Mouse (Mus musculus) liver, postnatal 0 days (tissue): Measurements from ENCODE around the gene Nes. TPM values are rescaled to one million over a fixed set of nuclear protein-coding genes. Genes with fewer than 3 reads are reported as not detected.
A peak's percentile ranks its signal among the peaks of the same experiment; 100 is the strongest.

Source experiments
- ATAC-seq: fragments of 200-750 bp; cut with Nextera tagmentation; 2 replicates; pipeline ENCODE4 v1.8.0; 2017; ENCODE audit warnings: mild to moderate bottlenecking, moderate library complexity
- DNase-seq: peaks from one replicate; pipeline ENCODE4 v3.0.0-alpha.2; 2016
- H3K27ac ChIP-seq: fragments of 300-500 bp; sonication (generic); 2 replicates; pipeline ENCODE4 v1.5.1; 2014; ENCODE audit warnings: antibody characterized with exemption, moderate library complexity, mild to moderate bottlenecking, low read depth
- H3K27me3 ChIP-seq: fragments of 300-500 bp; sonication (generic); 2 replicates; pipeline ENCODE4 v1.6.1; 2014; ENCODE audit warnings: low read length, control low read depth, mixed read lengths; ENCODE audit not compliant: insufficient read depth
- H3K36me3 ChIP-seq: fragments of 300-500 bp; sonication (generic); replicated peaks from 2 replicates; pipeline ENCODE4 v1.6.1; 2014; ENCODE audit warnings: mild to moderate bottlenecking, control low read depth, low read length, moderate library complexity, mixed read lengths; ENCODE audit not compliant: insufficient read depth
- H3K4me1 ChIP-seq: fragments of 300-500 bp; sonication (generic); 2 replicates; pipeline ENCODE4 v1.6.1; 2014; ENCODE audit warnings: antibody characterized with exemption, mild to moderate bottlenecking, control low read depth; ENCODE audit not compliant: insufficient read depth
- H3K4me2 ChIP-seq: fragments of 300-500 bp; sonication (generic); 2 replicates; pipeline ENCODE4 v1.6.1; 2014; ENCODE audit warnings: low read depth, mild to moderate bottlenecking, low read length, moderate library complexity, mixed read lengths
- H3K4me3 ChIP-seq: fragments of 300-500 bp; sonication (generic); 2 replicates; pipeline ENCODE4 v1.5.1; 2014; ENCODE audit warnings: low read depth, low read length
- H3K9ac ChIP-seq: fragments of 300-500 bp; sonication (generic); replicated peaks from 2 replicates; pipeline ENCODE4 v1.6.1; 2014; ENCODE audit warnings: mild to moderate bottlenecking, moderate library complexity
- H3K9me3 ChIP-seq: fragments of 300-500 bp; sonication (generic); 2 replicates; pipeline ENCODE4 v1.6.1; 2016; ENCODE audit warnings: mild to moderate bottlenecking, control low read depth, low read length, mixed read lengths
- CTCF ChIP-seq: sonication (generic); IDR thresholded peaks from 2 replicates; pipeline ENCODE4 v1.5.1; 2016; ENCODE audit warnings: antibody characterized with exemption, low read depth
- EP300 ChIP-seq: IDR thresholded peaks from 2 replicates; pipeline ENCODE4 v1.6.1; 2016; ENCODE audit warnings: antibody characterized with exemption, low read depth, mild to moderate bottlenecking
- WGBS: fragments of 180-500 bp; shearing (Covaris S2); extraction: QIAGEN DNeasy Blood & Tissue Kit; methylation state at CpG from one replicate; pipeline ENCODE4 v1.1.7; 2014; ENCODE audit not compliant: insufficient replicate concordance; 5-methylcytosine and 5-hydroxymethylcytosine counted together
- polyA plus RNA-seq: library from polyadenylated mRNA; unstranded; fragments of >200 nt; fragmentation: Nextera tagmentation; extraction: Ambion mirVana; gene quantifications from 2 replicates; pipeline ENCODE4 v1.2.1, GENCODE M21; 2015

Nes gene
- polyA plus RNA-seq, 1 experiment from 2014 or later, result 0.83 TPM

DNA sequence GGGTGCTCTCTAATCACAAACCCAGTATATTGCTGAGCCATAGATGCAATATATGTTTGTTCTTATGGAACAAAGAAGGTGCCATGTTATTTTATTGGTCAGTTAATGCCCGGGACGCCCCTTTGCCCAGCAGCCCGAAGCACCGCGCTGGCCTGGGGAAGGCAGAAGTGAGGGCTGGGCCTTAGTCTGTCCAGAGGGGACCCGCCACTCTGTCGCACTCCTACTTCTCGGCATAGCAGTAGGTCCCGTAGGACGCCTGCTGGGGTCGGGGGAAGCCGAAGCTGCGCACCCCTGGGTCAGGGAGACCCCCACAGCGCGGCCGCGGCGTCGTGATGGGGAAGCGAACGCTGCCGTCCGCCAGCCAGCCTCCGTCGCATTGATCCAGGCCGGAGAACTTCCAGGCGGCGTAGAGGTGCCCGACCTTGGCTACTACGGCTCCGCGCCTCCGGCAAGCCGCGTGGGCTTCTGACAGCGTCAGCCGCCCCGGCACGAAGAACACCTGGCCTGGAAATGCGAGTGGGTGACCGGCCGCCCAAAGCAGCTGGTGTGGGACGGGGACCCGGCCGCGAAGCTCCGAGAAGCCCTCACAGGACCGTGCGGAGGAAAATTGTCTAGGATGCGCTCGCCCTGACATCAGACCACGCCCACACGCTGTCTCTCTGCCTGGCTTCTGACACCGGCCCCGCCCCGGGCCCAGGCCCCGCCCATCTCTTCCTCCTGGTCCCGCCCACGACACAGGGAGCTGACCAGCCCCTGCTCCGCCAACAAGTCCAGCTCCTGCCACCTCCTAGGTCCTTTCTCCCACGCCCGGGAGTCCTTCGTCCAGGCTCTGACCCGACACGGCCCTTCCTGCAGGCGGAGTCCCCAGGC lies 51.7 kb downstream of the Nes start:
- no peaks in the 10 kb centered on the region for H3K9me3 ChIP-seq
- peaks cover 66% of the 10 kb centered on the region for H3K27me3 ChIP-seq
- ATAC-seq (peak; percentile 93), DNase-seq (peak; percentile 93)
- peaks cover 17% of the 10 kb centered on the region for H3K4me1 ChIP-seq
- H3K4me2 ChIP-seq, result peak overlapping the region; percentile 84
- no peaks in the 10 kb centered on the region for H3K36me3 ChIP-seq
- TF ChIP-seq CTCF (no peak), EP300 (no peak)
- 4% methylated on average over 56 of the region's 66 CpGs for WGBS
- no peak overlapping the region for H3K27ac ChIP-seq
- H3K4me3 ChIP-seq, result peak overlapping the region; percentile 36
- no peak overlapping the region for H3K9ac ChIP-seq

- ATAC-seq (peak; percentile 74), DNase-seq (peak; percentile 18)
- Histone ChIP-seq H3K27ac (no peak overlapping the region), H3K27me3 (peaks cover 64% of the 10 kb centered on the region), H3K4me3 (peak overlapping the region; percentile 36), H3K4me1 (peaks cover 17% of the 10 kb centered on the region), H3K9me3 (no peaks in the 10 kb centered on the region), H3K4me2 (peak overlapping the region; percentile 84), H3K36me3 (no peaks in the 10 kb centered on the region), H3K9ac (no peak overlapping the region)
- TF ChIP-seq CTCF (no peak), EP300 (no peak)
- WGBS, result 1% methylated on average over 69 of the region's 81 CpGs
Measured at GRCm38 (mm10) chr3:88023192-88024074, 52.6 kb downstream of the Nes start.

DNA sequence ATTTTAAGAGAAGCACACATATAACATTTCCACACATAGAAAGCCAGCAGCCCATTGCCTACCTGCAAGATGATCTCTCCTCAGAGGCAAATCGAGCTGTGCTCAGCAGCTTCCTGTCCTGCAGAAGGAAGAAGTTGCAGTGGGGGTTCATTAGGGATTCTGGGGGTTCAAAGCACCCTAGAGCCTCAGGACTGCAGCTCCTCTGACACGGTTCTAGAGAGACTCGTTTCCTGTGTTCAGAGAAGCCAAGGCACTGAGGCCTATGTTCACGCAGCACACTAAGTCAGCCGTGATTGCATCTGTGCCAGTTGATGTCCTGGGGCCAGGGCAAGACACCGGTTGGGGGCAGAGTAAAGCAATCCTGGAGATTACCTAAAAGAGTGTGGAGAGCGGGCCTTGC lies 55.9 kb downstream of the Nes start:
- H3K9me3 ChIP-seq, result no peaks in the 10 kb centered on the region
- no peak overlapping the region for H3K4me2 ChIP-seq
- H3K4me1 ChIP-seq, result peaks cover 25% of the 10 kb centered on the region
- TF ChIP-seq EP300 (no peak), CTCF (no peak)
- no peak overlapping the region for H3K9ac ChIP-seq
- H3K4me3 ChIP-seq, result no peak overlapping the region
- H3K27me3 ChIP-seq, result peaks cover 47% of the 10 kb centered on the region
- 56% methylated on average over 7 of the region's 7 CpGs for WGBS
- no peak overlapping the region for H3K27ac ChIP-seq
- no peak for ATAC-seq
- DNase-seq, result no peak
- no peaks in the 10 kb centered on the region for H3K36me3 ChIP-seq

- Histone ChIP-seq H3K4me1 (peaks cover 23% of the 10 kb centered on the region), H3K27me3 (peaks cover 40% of the 10 kb centered on the region), H3K4me2 (no peak within 1 kb of the TSS), H3K27ac (no peak within 1 kb of the TSS), H3K4me3 (no peak within 1 kb of the TSS), H3K36me3 (no peaks in the 10 kb centered on the region), H3K9me3 (no peaks in the 10 kb centered on the region), H3K9ac (no peak within 1 kb of the TSS)
- DNase-seq, result peak; percentile 38
- WGBS, result 46% methylated on average over 5 of the region's 5 CpGs
- no peak for ATAC-seq
- peak; percentile 70 for TF ChIP-seq CTCF
- no peak for TF ChIP-seq EP300
Measured at GRCm38 (mm10) chr3:88027434-88028186, 56.7 kb downstream of the Nes start, which contains the start of gene Hapln2. TSS of gene Hapln2 (minus strand) at chr3:88027583.

Other genes with a start within 250 kb of the Nes start
- gene Lrrc71, start 222.5 kb upstream of the Nes start, polyA plus RNA-seq, result 0.23 and 0.25 TPM in 2 replicates
- 0.47 and 0.53 TPM in 2 replicates for gene Ntrk1, start 175.9 kb upstream of the Nes start, polyA plus RNA-seq
- gene Insrr, start 174.1 kb upstream of the Nes start, polyA plus RNA-seq, result not detected in 2 replicates
- 4.8 and 5.1 TPM in 2 replicates for gene Pear1, start 146.8 kb upstream of the Nes start, polyA plus RNA-seq
- 0.74 and 0.75 TPM in 2 replicates for gene Sh2d2a, start 124.3 kb upstream of the Nes start, polyA plus RNA-seq
- gene Prcc, start 85.5 kb upstream of the Nes start, polyA plus RNA-seq, result 4.4 and 4.5 TPM in 2 replicates
- gene Hdgf, start 64.8 kb upstream of the Nes start, polyA plus RNA-seq, result 116 and 123 TPM in 2 replicates
- 50.3 and 54.1 TPM in 2 replicates for gene Mrpl24, start 51.6 kb upstream of the Nes start, polyA plus RNA-seq
- gene Isg20l2, start 40.8 kb upstream of the Nes start, polyA plus RNA-seq, result 12.3 and 13.2 TPM in 2 replicates
- gene Rrnad1, start 40.4 kb upstream of the Nes start, polyA plus RNA-seq, result 4.3 TPM in 2 replicates
- not detected in 2 replicates for gene Crabp2, start 22.4 kb upstream of the Nes start, polyA plus RNA-seq
- 0.05 TPM in 1 of 2 replicates, not detected in the other for gene Bcan, start 29.2 kb downstream of the Nes start, polyA plus RNA-seq
- gene Hapln2, start 56.5 kb downstream of the Nes start, polyA plus RNA-seq, result not detected in 2 replicates
- 13.1 and 14.3 TPM in 2 replicates for gene Gpatch4, start 72.0 kb downstream of the Nes start, polyA plus RNA-seq
- gene Naxe, start 87.4 kb downstream of the Nes start, polyA plus RNA-seq, result 78.0 and 80.1 TPM in 2 replicates
- not detected in 2 replicates for gene Ttc24, start 107.2 kb downstream of the Nes start, polyA plus RNA-seq
- 2.9 and 3.2 TPM in 2 replicates for gene Iqgap3, start 110.9 kb downstream of the Nes start, polyA plus RNA-seq
- gene Mef2d, start 171.3 kb downstream of the Nes start, polyA plus RNA-seq, result 5.7 and 6.4 TPM in 2 replicates